Mouse (Mus musculus) midbrain, embryonic 16.5 days (tissue): ENCODE measurements around the gene Nudt3. TPM values are rescaled to one million over a fixed set of nuclear protein-coding genes. Genes with fewer than 3 reads are reported as not detected.

ENCODE experiments used
- ATAC-seq: fragments of 200-750 bp; cut with Nextera tagmentation; 2 replicates; pipeline ENCODE4 v1.8.0; 2017; ENCODE audit warnings: moderate TSS enrichment
- H3K27ac ChIP-seq: fragments of 300-500 bp; sonication (generic); 2 replicates; pipeline ENCODE4 v1.5.1; 2014; ENCODE audit warnings: mild to moderate bottlenecking, low read length, mixed read lengths
- H3K27me3 ChIP-seq: fragments of 300-500 bp; sonication (generic); 2 replicates; pipeline ENCODE4 v1.6.1; 2014; ENCODE audit warnings: low read depth, low read length, mixed read lengths; ENCODE audit not compliant: control insufficient read depth, insufficient read depth
- H3K36me3 ChIP-seq: fragments of 300-500 bp; sonication (generic); 2 replicates; pipeline ENCODE4 v1.6.1; 2014; ENCODE audit warnings: mild to moderate bottlenecking, low read length, moderate library complexity, mixed read lengths; ENCODE audit not compliant: control insufficient read depth, insufficient read depth
- H3K4me1 ChIP-seq: fragments of 300-500 bp; sonication (generic); 2 replicates; pipeline ENCODE4 v1.6.1; 2014; ENCODE audit warnings: mild to moderate bottlenecking, low read length, mixed read lengths; ENCODE audit not compliant: control insufficient read depth, insufficient read depth
- H3K4me2 ChIP-seq: fragments of 300-500 bp; sonication (generic); 2 replicates; pipeline ENCODE4 v1.6.1; 2014; ENCODE audit warnings: mild to moderate bottlenecking, low read length, mixed read lengths
- H3K4me3 ChIP-seq: fragments of 300-500 bp; sonication (generic); 2 replicates; pipeline ENCODE4 v1.5.1; 2014; ENCODE audit warnings: low read depth, mild to moderate bottlenecking, low read length, moderate library complexity, mixed read lengths
- H3K9ac ChIP-seq: fragments of 300-500 bp; sonication (generic); 2 replicates; pipeline ENCODE4 v1.6.1; 2014; ENCODE audit warnings: low read depth, low read length, mixed read lengths
- H3K9me3 ChIP-seq: fragments of 300-500 bp; sonication (generic); replicated peaks from 2 replicates; pipeline ENCODE4 v1.6.1; 2014; ENCODE audit warnings: mild to moderate bottlenecking, low read length, mixed read lengths; ENCODE audit not compliant: control insufficient read depth, poor library complexity, severe bottlenecking
- WGBS: fragments of 180-500 bp; shearing (Covaris S2); extraction: QIAGEN DNeasy Blood & Tissue Kit; methylation state at CpG from one replicate; pipeline ENCODE4 v1.1.7; 2014; 5-methylcytosine and 5-hydroxymethylcytosine counted together
- polyA plus RNA-seq: library from polyadenylated mRNA; unstranded; fragments of >200 nt; fragmentation: Nextera tagmentation; extraction: Ambion mirVana; gene quantifications from 2 replicates; pipeline ENCODE4 v1.2.1, GENCODE M21; 2015

Nudt3 gene
- polyA plus RNA-seq, 1 experiment from 2014 or later = 246 TPM

- Histone ChIP-seq H3K4me2 (no peak overlapping the region), H3K27ac (no peak overlapping the region), H3K36me3 (no peaks in the 10 kb centered on the region), H3K9ac (no peak overlapping the region), H3K4me3 (no peak overlapping the region), H3K4me1 (peaks cover 9% of the 10 kb centered on the region), H3K27me3 (peaks cover 9% of the 10 kb centered on the region), H3K9me3 (no peaks in the 10 kb centered on the region)
- 67% methylated on average over 10 of the region's 10 CpGs for WGBS
- ATAC-seq = no peak
Measured at GRCm38 (mm10) chr17:27551393-27551940, 71.8 kb downstream of the Nudt3 start.

- Histone ChIP-seq H3K27me3 (no peaks in the 10 kb centered on the region; the same call in 1 of the 2 replicates), H3K36me3 (no peaks in the 10 kb centered on the region), H3K4me2 (no peak overlapping the region), H3K9me3 (no peaks in the 10 kb centered on the region), H3K9ac (no peak overlapping the region), H3K4me1 (no peaks in the 10 kb centered on the region), H3K4me3 (no peak overlapping the region), H3K27ac (no peak overlapping the region)
- 39% methylated on average over 8 of the region's 8 CpGs for WGBS
- no peak for ATAC-seq
Measured at GRCm38 (mm10) chr17:27549234-27549633, 74.1 kb downstream of the Nudt3 start.

GRCm38 (mm10) chr17:27547253-27547868 is 75.9 kb downstream of the Nudt3 start:
- no peak overlapping the region for H3K4me2 ChIP-seq
- H3K4me3 ChIP-seq = no peak overlapping the region
- ATAC-seq = no peak
- H3K36me3 ChIP-seq = no peaks in the 10 kb centered on the region
- H3K9me3 ChIP-seq = no peaks in the 10 kb centered on the region
- no peak overlapping the region for H3K9ac ChIP-seq
- H3K27ac ChIP-seq = no peak overlapping the region
- WGBS = 76% methylated on average over 9 of the region's 9 CpGs
- no peaks in the 10 kb centered on the region for H3K4me1 ChIP-seq
- H3K27me3 ChIP-seq = no peaks in the 10 kb centered on the region

- WGBS = 66% methylated on average over 7 of the region's 7 CpGs
- Histone ChIP-seq H3K4me3 (no peak overlapping the region), H3K4me2 (no peak overlapping the region), H3K27me3 (no peaks in the 10 kb centered on the region), H3K36me3 (no peaks in the 10 kb centered on the region), H3K4me1 (no peaks in the 10 kb centered on the region), H3K9ac (no peak overlapping the region), H3K27ac (no peak overlapping the region), H3K9me3 (no peaks in the 10 kb centered on the region)
- ATAC-seq = no peak
Measured at GRCm38 (mm10) chr17:27546574-27547085, 76.7 kb downstream of the Nudt3 start.

GRCm38 (mm10) chr17:27545991-27546390 is 77.3 kb downstream of the Nudt3 start:
- no peak for ATAC-seq
- no peaks in the 10 kb centered on the region for H3K4me1 ChIP-seq
- no peak overlapping the region for H3K9ac ChIP-seq
- H3K36me3 ChIP-seq = no peaks in the 10 kb centered on the region
- H3K4me2 ChIP-seq = no peak overlapping the region
- no peaks in the 10 kb centered on the region for H3K9me3 ChIP-seq
- WGBS = 55% methylated on average over 12 of the region's 12 CpGs
- H3K27ac ChIP-seq = no peak overlapping the region
- H3K4me3 ChIP-seq = no peak overlapping the region
- H3K27me3 ChIP-seq = no peaks in the 10 kb centered on the region

- Histone ChIP-seq H3K4me1 (no peaks in the 10 kb centered on the region), H3K9ac (no peak overlapping the region), H3K4me2 (no peak overlapping the region), H3K4me3 (no peak overlapping the region), H3K27me3 (no peaks in the 10 kb centered on the region), H3K27ac (no peak overlapping the region), H3K9me3 (no peaks in the 10 kb centered on the region), H3K36me3 (no peaks in the 10 kb centered on the region)
- ATAC-seq = no peak
- WGBS = 83% methylated on average over 11 of the region's 11 CpGs
Measured at GRCm38 (mm10) chr17:27544551-27544950, 78.7 kb downstream of the Nudt3 start.

GRCm38 (mm10) chr17:27541984-27542383 is 81.3 kb downstream of the Nudt3 start:
- Histone ChIP-seq H3K4me2 (no peak overlapping the region), H3K9me3 (no peaks in the 10 kb centered on the region), H3K27ac (no peak overlapping the region), H3K9ac (no peak overlapping the region), H3K4me1 (no peaks in the 10 kb centered on the region), H3K27me3 (no peaks in the 10 kb centered on the region), H3K4me3 (no peak overlapping the region), H3K36me3 (no peaks in the 10 kb centered on the region)
- no peak for ATAC-seq
- 78% methylated on average over 3 of the region's 3 CpGs for WGBS

GRCm38 (mm10) chr17:27541261-27541660 is 82.0 kb downstream of the Nudt3 start:
- H3K36me3 ChIP-seq = no peaks in the 10 kb centered on the region
- no peaks in the 10 kb centered on the region for H3K27me3 ChIP-seq
- no peak overlapping the region for H3K9ac ChIP-seq
- 75% methylated on average over 2 of the region's 2 CpGs for WGBS
- H3K4me2 ChIP-seq = no peak overlapping the region
- ATAC-seq = no peak
- H3K9me3 ChIP-seq = no peaks in the 10 kb centered on the region
- H3K27ac ChIP-seq = no peak overlapping the region
- H3K4me1 ChIP-seq = no peaks in the 10 kb centered on the region
- H3K4me3 ChIP-seq = no peak overlapping the region

- peak overlapping the region; percentile 23; the same call in 1 of the 2 replicates for H3K4me2 ChIP-seq
- peak; percentile 68 for ATAC-seq
Measured at GRCm38 (mm10) chr17:27534718-27535117, 88.6 kb downstream of the Nudt3 start.

More at GRCm38 (mm10) chr17:27534718-27535117, 88.6 kb downstream of the Nudt3 start:
- no peak overlapping the region for H3K27ac ChIP-seq
- no peaks in the 10 kb centered on the region for H3K27me3 ChIP-seq
- no peak overlapping the region for H3K4me3 ChIP-seq
- 3% methylated on average over 10 of the region's 10 CpGs for WGBS
- H3K9ac ChIP-seq = no peak overlapping the region
- H3K9me3 ChIP-seq = no peaks in the 10 kb centered on the region
- no peaks in the 10 kb centered on the region for H3K36me3 ChIP-seq
- no peaks in the 10 kb centered on the region for H3K4me1 ChIP-seq
